Mouse (Mus musculus) T-helper 1 cell (primary cell): ENCODE data around the gene Gdpd5.
"Not testable (repeated sequence)": the region's sequence is repeated elsewhere in the genome, so short reads cannot be mapped to it uniquely, and the experiment has no call there.

ENCODE experiments used
- in situ Hi-C: fragments of 300-600 bp; cut with MboI, MseI; formaldehyde crosslinking; loops from one replicate; pipeline ENCODE4 v1.15.1; 2025; ENCODE audit warnings: high pct_unique_total_duplicates

Gdpd5 gene

GRCm38 (mm10) chr7:99474836-99475561 lies 93.8 kb downstream of the Gdpd5 start:
- in situ Hi-C loops = loop anchor here (10.0 kb wide), 1 partner anchor 390 kb away; the partner anchor contains the start of gene Spcs2

- in situ Hi-C loops = loop anchor here (10.0 kb wide), 1 partner anchor 389 kb away; the partner anchor contains the start of gene Spcs2
Measured at GRCm38 (mm10) chr7:99475562-99475911, 94.3 kb downstream of the Gdpd5 start.

GRCm38 (mm10) chr7:99476558-99477114 lies 95.4 kb downstream of the Gdpd5 start:
- in situ Hi-C loops = loop anchor here (10.0 kb wide), 1 partner anchor 388 kb away; the partner anchor contains the start of gene Spcs2

GRCm38 (mm10) chr7:99477235-99477634 lies 96.0 kb downstream of the Gdpd5 start:
- in situ Hi-C loops = loop anchor here (10.0 kb wide), 1 partner anchor 388 kb away; the partner anchor contains the start of gene Spcs2

GRCm38 (mm10) chr7:99482637-99483036 lies 101.4 kb downstream of the Gdpd5 start:
- in situ Hi-C loops = no loop called here

GRCm38 (mm10) chr7:99483271-99483923 lies 102.2 kb downstream of the Gdpd5 start, which contains the start of gene Rps3:
Rps3 (minus strand) TSS chr7:99483738.
- in situ Hi-C loops = no loop called here

- in situ Hi-C loops = no loop called here
Measured at GRCm38 (mm10) chr7:99483924-99484319, 102.7 kb downstream of the Gdpd5 start.

- in situ Hi-C loops = no loop called here
Measured at GRCm38 (mm10) chr7:99484679-99485078, 103.5 kb downstream of the Gdpd5 start.

GRCm38 (mm10) chr7:99489708-99490107 lies 108.5 kb downstream of the Gdpd5 start:
- in situ Hi-C loops = loop anchor here (5.0 kb wide), 1 partner anchor 63 kb away; no protein-coding TSS in a partner anchor

- in situ Hi-C loops = no loop called here
Measured at GRCm38 (mm10) chr7:99499128-99499527, 117.9 kb downstream of the Gdpd5 start.

- in situ Hi-C loops = loop anchor here (5.0 kb wide), 2 partner anchors 87 to 297 kb away; no protein-coding TSS in a partner anchor
Measured at GRCm38 (mm10) chr7:99500201-99500600, 119.0 kb downstream of the Gdpd5 start.

GRCm38 (mm10) chr7:99500655-99501054 lies 119.4 kb downstream of the Gdpd5 start:
- in situ Hi-C loops = loop anchor here (5.0 kb wide), 2 partner anchors 87 to 297 kb away; no protein-coding TSS in a partner anchor

- in situ Hi-C loops = loop anchor here (5.0 kb wide), 2 partner anchors 86 to 296 kb away; no protein-coding TSS in a partner anchor
Measured at GRCm38 (mm10) chr7:99501148-99501547, 119.9 kb downstream of the Gdpd5 start.

GRCm38 (mm10) chr7:99504556-99504955 lies 123.3 kb downstream of the Gdpd5 start:
- in situ Hi-C loops = loop anchor here (5.0 kb wide), 2 partner anchors 83 to 293 kb away; no protein-coding TSS in a partner anchor

- in situ Hi-C loops = not testable (repeated sequence)
Measured at GRCm38 (mm10) chr7:99508187-99508586, 127.0 kb downstream of the Gdpd5 start.

GRCm38 (mm10) chr7:99510087-99510501 lies 128.9 kb downstream of the Gdpd5 start:
- in situ Hi-C loops = no loop called here
